Mouse (Mus musculus) G1E (cell line): ENCODE measurements at regions not wholly inside any gene's neighbourhood (a gene's known extent, or its start where the extent isn't known, plus 50 kb on each side); places are given as distances from the start of the nearest gene placed in this dataset.
A peak's percentile ranks its signal among the peaks of the same experiment; 100 is the strongest.

Experiments used
- ATAC-seq: 2 replicates; pipeline ENCODE4 v1.8.0; 2016; ENCODE audit warnings: mild to moderate bottlenecking; ENCODE audit not compliant: insufficient number of reproducible peaks, poor library complexity, low FRiP score, severe bottlenecking; ENCODE audit errors: extremely low read depth
- DNase-seq: peaks from one replicate; pipeline ENCODE4 v3.0.0; 2012; ENCODE audit warnings: low spot score
- H3K27me3 ChIP-seq: 2 replicates; pipeline ENCODE4 v1.6.1; 2012; ENCODE audit warnings: mild to moderate bottlenecking, low read length, inconsistent platforms; ENCODE audit not compliant: insufficient read depth
- H3K36me3 ChIP-seq: replicated peaks from 2 replicates; pipeline ENCODE3; 2012; ENCODE audit warnings: mild to moderate bottlenecking, inconsistent platforms
- H3K4me1 ChIP-seq: 2 replicates; pipeline ENCODE4 v1.6.1; 2012; ENCODE audit warnings: low read depth, low read length, inconsistent platforms, mixed read lengths; ENCODE audit not compliant: insufficient read depth
- H3K4me3 ChIP-seq: 2 replicates; pipeline ENCODE4 v1.5.1; 2012; ENCODE audit warnings: low read depth, mild to moderate bottlenecking, inconsistent platforms, low read length, moderate library complexity, mixed read lengths
- H3K9me3 ChIP-seq: replicated peaks from 2 replicates; pipeline ENCODE4 v1.6.1; 2012; ENCODE audit warnings: inconsistent platforms
- CTCF ChIP-seq: IDR thresholded peaks from 2 replicates; pipeline ENCODE4 v1.5.1; 2012; ENCODE audit warnings: low read depth, low read length, inconsistent platforms, mixed read lengths
- GATA1 ChIP-seq: IDR thresholded peaks from 2 replicates; pipeline ENCODE4 v1.6.1; 2012; ENCODE audit warnings: borderline replicate concordance, low read length, inconsistent platforms, mixed read lengths
- GATA2 ChIP-seq: IDR thresholded peaks from 2 replicates; pipeline ENCODE4 v1.6.1; 2012; ENCODE audit warnings: low read depth, low read length, inconsistent platforms, borderline replicate concordance
- POLR2AphosphoS5 ChIP-seq: IDR thresholded peaks from 2 replicates; pipeline ENCODE4 v1.6.1; 2012; ENCODE audit warnings: low read depth, low read length, inconsistent platforms; ENCODE audit not compliant: insufficient replicate concordance
- TAL1 ChIP-seq: conservative IDR thresholded peaks from 2 replicates; pipeline ENCODE4 v1.6.1; 2012; ENCODE audit warnings: low read depth, low read length, inconsistent platforms, mixed read lengths

GRCm38 (mm10) chr12:69101965-69102364 is 57.0 kb downstream of the Rps29 start:
- no peak for TF ChIP-seq GATA2
- TF ChIP-seq GATA1, result no peak
- TF ChIP-seq CTCF, result no peak
- TF ChIP-seq POLR2AphosphoS5, result no peak
- no peak for TF ChIP-seq TAL1
- Histone ChIP-seq H3K4me3 (no peak overlapping the region), H3K36me3 (no peaks in the 10 kb centered on the region), H3K9me3 (no peaks in the 10 kb centered on the region), H3K4me1 (no peaks in the 10 kb centered on the region), H3K27me3 (no peaks in the 10 kb centered on the region)
- no peak for ATAC-seq
- DNase-seq, result no peak

- Histone ChIP-seq H3K4me1 (no peaks in the 10 kb centered on the region), H3K36me3 (no peaks in the 10 kb centered on the region), H3K27me3 (no peaks in the 10 kb centered on the region), H3K9me3 (peaks cover 2% of the 10 kb centered on the region), H3K4me3 (no peak overlapping the region)
- TF ChIP-seq CTCF, result no peak
- no peak for TF ChIP-seq GATA2
- no peak for TF ChIP-seq POLR2AphosphoS5
- no peak for TF ChIP-seq GATA1
- no peak for TF ChIP-seq TAL1
- ATAC-seq (no peak), DNase-seq (no peak)
Measured at GRCm38 (mm10) chr12:69094856-69095255, 64.1 kb downstream of the Rps29 start.

GRCm38 (mm10) chr12:69093073-69093797 is 65.8 kb downstream of the Rps29 start:
- 0 out of 2 replicates have a peak, but pooled peaks have one; percentile 6 for TF ChIP-seq CTCF
- TF ChIP-seq GATA1, result no peak
- ATAC-seq, result no peak
- no peak for DNase-seq
- no peak overlapping the region for H3K4me3 ChIP-seq
- H3K9me3 ChIP-seq, result peaks cover 2% of the 10 kb centered on the region
- H3K4me1 ChIP-seq, result no peaks in the 10 kb centered on the region
- no peaks in the 10 kb centered on the region for H3K36me3 ChIP-seq
- H3K27me3 ChIP-seq, result no peaks in the 10 kb centered on the region

- Histone ChIP-seq H3K9me3 (peaks cover 2% of the 10 kb centered on the region), H3K36me3 (no peaks in the 10 kb centered on the region), H3K27me3 (no peaks in the 10 kb centered on the region), H3K4me3 (no peak overlapping the region), H3K4me1 (no peaks in the 10 kb centered on the region)
- DNase-seq, result no peak
- no peak for TF ChIP-seq GATA1
- TF ChIP-seq CTCF, result peak; percentile 71; the same call in 1 of the 2 replicates
- peak; percentile 47 for ATAC-seq
Measured at GRCm38 (mm10) chr12:69087928-69088609, 70.9 kb downstream of the Rps29 start.

- no peaks in the 10 kb centered on the region for H3K36me3 ChIP-seq
- no peaks in the 10 kb centered on the region for H3K9me3 ChIP-seq
- no peak for ATAC-seq
- no peak overlapping the region for H3K4me3 ChIP-seq
- H3K27me3 ChIP-seq, result no peaks in the 10 kb centered on the region
- no peak for TF ChIP-seq POLR2AphosphoS5
- no peak for TF ChIP-seq GATA1
- no peak for TF ChIP-seq TAL1
- TF ChIP-seq GATA2, result no peak
- no peak for TF ChIP-seq CTCF
- no peaks in the 10 kb centered on the region for H3K4me1 ChIP-seq
- no peak for DNase-seq
Measured at GRCm38 (mm10) chr12:69085522-69086179, 73.3 kb downstream of the Rps29 start.

GRCm38 (mm10) chr12:69084656-69085055 is 74.3 kb downstream of the Rps29 start:
- no peak overlapping the region for H3K4me3 ChIP-seq
- TF ChIP-seq GATA1 (no peak), TAL1 (no peak), GATA2 (no peak), POLR2AphosphoS5 (no peak), CTCF (no peak)
- H3K36me3 ChIP-seq, result no peaks in the 10 kb centered on the region
- H3K4me1 ChIP-seq, result no peaks in the 10 kb centered on the region
- DNase-seq (no peak), ATAC-seq (no peak)
- no peaks in the 10 kb centered on the region for H3K27me3 ChIP-seq
- no peaks in the 10 kb centered on the region for H3K9me3 ChIP-seq
